Mouse (Mus musculus): ENCODE measurements around the gene Tmem266. TPM values are rescaled to one million over a fixed set of nuclear protein-coding genes. Genes with fewer than 3 reads are reported as not detected.

The Tmem266 gene
- polyA plus RNA-seq, 1 experiment, result 0.36 TPM

GRCm38 (mm10) chr9:55289475-55290198, 37.1 kb upstream of the Tmem266 start:
- no peak overlapping the region for H3K4me3 ChIP-seq (ENCODE audit: low read depth, low read length)
- TF ChIP-seq EP300 (IDR thresholded peaks at IDR 0.05; ENCODE audit: insufficient read depth, low read depth, low read length), result no peak
- no peaks in the 10 kb centered on the region; the same call in 1 of the 2 replicates for H3K27me3 ChIP-seq (ENCODE audit: control insufficient read depth, insufficient read depth, low read length, poor library complexity, severe bottlenecking)
- no peaks in the 10 kb centered on the region for H3K36me3 ChIP-seq (ENCODE audit: control insufficient read depth, insufficient read depth, low read length, poor library complexity, severe bottlenecking)
- no peaks in the 10 kb centered on the region for H3K9me3 ChIP-seq (replicated peaks; ENCODE audit: control insufficient read depth, insufficient read depth, low read length, poor library complexity, severe bottlenecking)
- no peaks in the 10 kb centered on the region for H3K4me1 ChIP-seq (ENCODE audit: control insufficient read depth, insufficient read depth, low read length)
- no peak overlapping the region for H3K9ac ChIP-seq (ENCODE audit: low read depth, poor library complexity, severe bottlenecking)
- H3K27ac ChIP-seq (ENCODE audit: insufficient read depth, low read length), result no peak overlapping the region

GRCm38 (mm10) chr9:55291966-55292365, 34.7 kb upstream of the Tmem266 start:
- Histone ChIP-seq H3K27ac (ENCODE audit: insufficient read depth, low read length) (no peak overlapping the region), H3K9ac (ENCODE audit: low read depth, poor library complexity, severe bottlenecking) (no peak overlapping the region), H3K27me3 (ENCODE audit: control insufficient read depth, insufficient read depth, low read length, poor library complexity, severe bottlenecking) (no peaks in the 10 kb centered on the region; the same call in 1 of the 2 replicates), H3K4me1 (ENCODE audit: control insufficient read depth, insufficient read depth, low read length) (no peaks in the 10 kb centered on the region), H3K4me3 (ENCODE audit: low read depth, low read length) (peak overlapping the region; percentile 40; the same call in 1 of the 2 replicates), H3K9me3 (replicated peaks; ENCODE audit: control insufficient read depth, insufficient read depth, low read length, poor library complexity, severe bottlenecking) (0 out of 2 replicates have a peak, but pooled peaks cover 3% of the 10 kb centered on the region), H3K36me3 (ENCODE audit: control insufficient read depth, insufficient read depth, low read length, poor library complexity, severe bottlenecking) (no peaks in the 10 kb centered on the region)
- TF ChIP-seq CTCF (IDR thresholded peaks at IDR 0.05; ENCODE audit: low read depth, low read length) (no peak), POLR2A (IDR thresholded peaks at IDR 0.05; ENCODE audit: insufficient read depth, low read length) (peak; percentile 17)

DNA sequence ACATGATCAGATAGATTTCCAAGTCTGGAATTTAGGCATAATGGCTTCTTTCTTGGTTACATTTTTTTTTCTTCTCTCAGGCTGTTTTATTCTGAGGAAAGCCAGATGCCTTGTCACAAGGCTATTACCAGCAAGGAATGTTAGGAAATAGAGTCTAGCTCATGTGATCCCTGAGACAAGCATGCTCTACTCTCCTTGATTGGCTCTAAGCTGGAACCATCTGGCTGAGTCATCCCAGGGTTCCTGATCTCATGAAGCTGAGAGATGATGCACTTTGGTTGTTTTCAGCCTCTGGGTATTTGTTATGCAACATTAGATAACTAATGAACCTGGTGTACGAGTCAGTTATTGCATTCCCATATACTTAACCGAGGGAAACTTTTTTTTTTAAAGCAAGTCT, 30.5 kb upstream of the Tmem266 start:
- H3K36me3 ChIP-seq (ENCODE audit: control insufficient read depth, insufficient read depth, low read length, poor library complexity, severe bottlenecking), result no peaks in the 10 kb centered on the region
- no peak overlapping the region for H3K27ac ChIP-seq (ENCODE audit: insufficient read depth, low read length)
- no peaks in the 10 kb centered on the region for H3K4me1 ChIP-seq (ENCODE audit: control insufficient read depth, insufficient read depth, low read length)
- H3K9me3 ChIP-seq (replicated peaks; ENCODE audit: control insufficient read depth, insufficient read depth, low read length, poor library complexity, severe bottlenecking), result 0 out of 2 replicates have a peak, but pooled peaks cover 3% of the 10 kb centered on the region
- no peak for TF ChIP-seq EP300 (IDR thresholded peaks at IDR 0.05; ENCODE audit: insufficient read depth, low read depth, low read length)
- no peak for TF ChIP-seq CTCF (IDR thresholded peaks at IDR 0.05; ENCODE audit: low read depth, low read length)
- no peak for TF ChIP-seq POLR2A (IDR thresholded peaks at IDR 0.05; ENCODE audit: insufficient read depth, low read length)
- no peaks in the 10 kb centered on the region for H3K27me3 ChIP-seq (ENCODE audit: control insufficient read depth, insufficient read depth, low read length, poor library complexity, severe bottlenecking)
- H3K9ac ChIP-seq (ENCODE audit: low read depth, poor library complexity, severe bottlenecking), result no peak overlapping the region
- H3K4me3 ChIP-seq (ENCODE audit: low read depth, low read length), result no peak overlapping the region

DNA sequence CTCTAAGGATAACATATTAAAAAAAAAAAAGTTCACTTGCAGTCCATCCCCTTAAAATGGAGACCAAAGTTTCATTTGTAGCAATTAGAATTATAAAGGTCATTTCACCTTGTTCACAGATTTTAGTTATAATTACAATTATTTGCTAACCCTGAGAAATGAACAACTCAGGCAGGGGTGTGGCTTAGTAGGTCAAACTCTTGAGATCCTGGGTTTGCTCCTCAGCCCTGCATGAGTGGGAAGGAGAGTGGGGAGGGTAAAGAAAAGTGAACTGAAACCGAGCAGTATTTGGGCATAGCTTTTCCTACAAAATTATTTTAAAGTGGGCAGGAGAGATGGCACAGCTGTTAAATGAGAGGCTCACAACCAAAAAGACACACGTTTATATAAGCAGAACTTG, 19.6 kb upstream of the Tmem266 start:
- Histone ChIP-seq H3K27ac (ENCODE audit: insufficient read depth, low read length) (no peak overlapping the region), H3K27me3 (ENCODE audit: control insufficient read depth, insufficient read depth, low read length, poor library complexity, severe bottlenecking) (no peaks in the 10 kb centered on the region), H3K9me3 (replicated peaks; ENCODE audit: control insufficient read depth, insufficient read depth, low read length, poor library complexity, severe bottlenecking) (no peaks in the 10 kb centered on the region), H3K9ac (ENCODE audit: low read depth, poor library complexity, severe bottlenecking) (no peak overlapping the region), H3K4me1 (ENCODE audit: control insufficient read depth, insufficient read depth, low read length) (peaks cover 3% of the 10 kb centered on the region), H3K36me3 (ENCODE audit: control insufficient read depth, insufficient read depth, low read length, poor library complexity, severe bottlenecking) (no peaks in the 10 kb centered on the region), H3K4me3 (ENCODE audit: low read depth, low read length) (no peak overlapping the region)
- no peak for TF ChIP-seq EP300 (IDR thresholded peaks at IDR 0.05; ENCODE audit: insufficient read depth, low read depth, low read length)
- TF ChIP-seq CTCF (IDR thresholded peaks at IDR 0.05; ENCODE audit: low read depth, low read length), result no peak
- TF ChIP-seq POLR2A (IDR thresholded peaks at IDR 0.05; ENCODE audit: insufficient read depth, low read length), result no peak

DNA sequence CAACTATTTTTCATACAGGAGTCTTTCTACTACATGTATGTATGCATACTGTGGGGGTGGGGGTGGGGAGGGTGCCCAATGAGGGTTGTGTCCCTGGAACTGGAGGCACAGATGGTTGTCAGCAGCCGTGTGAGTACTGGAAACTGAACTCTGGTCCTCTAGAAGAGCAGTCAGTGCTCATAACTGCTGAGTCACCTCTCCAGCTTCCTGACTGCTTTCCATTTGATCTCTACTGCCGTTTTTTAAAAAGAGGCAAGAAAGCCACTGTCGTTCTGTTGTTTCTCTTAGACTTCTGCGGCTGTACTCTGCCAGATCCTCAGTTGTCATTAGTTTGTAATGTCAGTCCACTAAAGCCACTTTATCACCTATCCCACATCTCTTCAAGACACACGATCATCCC, 19.2 kb upstream of the Tmem266 start:
- no peak overlapping the region for H3K9ac ChIP-seq (ENCODE audit: low read depth, poor library complexity, severe bottlenecking)
- H3K4me1 ChIP-seq (ENCODE audit: control insufficient read depth, insufficient read depth, low read length), result peaks cover 3% of the 10 kb centered on the region
- no peak overlapping the region for H3K27ac ChIP-seq (ENCODE audit: insufficient read depth, low read length)
- H3K9me3 ChIP-seq (replicated peaks; ENCODE audit: control insufficient read depth, insufficient read depth, low read length, poor library complexity, severe bottlenecking), result no peaks in the 10 kb centered on the region
- no peaks in the 10 kb centered on the region for H3K36me3 ChIP-seq (ENCODE audit: control insufficient read depth, insufficient read depth, low read length, poor library complexity, severe bottlenecking)
- no peaks in the 10 kb centered on the region for H3K27me3 ChIP-seq (ENCODE audit: control insufficient read depth, insufficient read depth, low read length, poor library complexity, severe bottlenecking)
- no peak for TF ChIP-seq POLR2A (IDR thresholded peaks at IDR 0.05; ENCODE audit: insufficient read depth, low read length)
- no peak for TF ChIP-seq CTCF (IDR thresholded peaks at IDR 0.05; ENCODE audit: low read depth, low read length)
- TF ChIP-seq EP300 (IDR thresholded peaks at IDR 0.05; ENCODE audit: insufficient read depth, low read depth, low read length), result no peak
- H3K4me3 ChIP-seq (ENCODE audit: low read depth, low read length), result no peak overlapping the region

DNA sequence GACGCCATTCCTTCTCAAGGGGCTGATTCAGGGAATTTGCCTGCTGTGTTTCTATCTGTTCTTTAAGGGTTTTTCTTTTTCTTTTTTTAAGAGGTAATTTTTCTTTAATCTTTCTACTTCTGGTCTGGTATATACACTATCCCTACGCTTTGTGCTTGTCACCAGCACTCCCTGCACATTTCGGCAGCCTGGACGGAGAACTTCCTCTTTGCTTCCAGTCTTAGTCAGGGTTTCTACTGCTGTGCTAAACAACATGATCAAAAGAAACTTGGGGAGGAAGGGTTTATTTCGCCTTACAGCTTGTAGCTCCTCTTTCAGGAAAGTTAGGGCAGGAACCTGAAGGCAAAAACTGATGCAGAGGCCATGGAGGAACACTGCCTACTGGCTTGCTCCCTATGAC, 18.3 kb upstream of the Tmem266 start:
- Histone ChIP-seq H3K9ac (ENCODE audit: low read depth, poor library complexity, severe bottlenecking) (no peak overlapping the region), H3K27ac (ENCODE audit: insufficient read depth, low read length) (no peak overlapping the region), H3K9me3 (replicated peaks; ENCODE audit: control insufficient read depth, insufficient read depth, low read length, poor library complexity, severe bottlenecking) (no peaks in the 10 kb centered on the region), H3K27me3 (ENCODE audit: control insufficient read depth, insufficient read depth, low read length, poor library complexity, severe bottlenecking) (no peaks in the 10 kb centered on the region), H3K36me3 (ENCODE audit: control insufficient read depth, insufficient read depth, low read length, poor library complexity, severe bottlenecking) (no peaks in the 10 kb centered on the region), H3K4me3 (ENCODE audit: low read depth, low read length) (no peak overlapping the region), H3K4me1 (ENCODE audit: control insufficient read depth, insufficient read depth, low read length) (peaks cover 3% of the 10 kb centered on the region)
- TF ChIP-seq EP300 (IDR thresholded peaks at IDR 0.05; ENCODE audit: insufficient read depth, low read depth, low read length) (no peak), POLR2A (IDR thresholded peaks at IDR 0.05; ENCODE audit: insufficient read depth, low read length) (no peak), CTCF (IDR thresholded peaks at IDR 0.05; ENCODE audit: low read depth, low read length) (no peak)
